ENCODE assay signal across 21 mouse cellular contexts in genomic region chr7:131465117-131465601, GRCm38 (mm10). TPM values are rescaled to one million over a fixed set of nuclear protein-coding genes. Genes with fewer than 3 reads are reported as not detected.
DNase-seq lines count a peak whose midpoint lies in the region; ATAC-seq and TF ChIP-seq lines count a peak whose summit lies in the region.
"Had no signal": no experiment of that assay in that cellular context is flagged by ENCODE, and none has a peak within 500 bp of the region (broad histone marks: within the 10 kb centered on the region; RNA-seq: fewer than 3 reads in every experiment).

No protein-coding gene starts in this region.

- H3K4me2 ChIP-seq in midbrain, embryonic 16.5 days (ENCODE audit: low read length): no peak overlapping the region
- H3K4me2 ChIP-seq in forebrain, embryonic 14.5 days (ENCODE audit: low read length): no peak overlapping the region
- H3K4me2 ChIP-seq in midbrain, postnatal 0 days (ENCODE audit: low read depth, low read length, poor library complexity, severe bottlenecking): no peak overlapping the region
- H3K4me2 ChIP-seq: embryonic facial prominence, embryonic 15.5 days; heart, embryonic 12.5 days; limb, embryonic 15.5 days had no signal

- peaks cover 46% of the 10 kb centered on the region for H3K27me3 ChIP-seq in midbrain, embryonic 10.5 days (ENCODE audit: low read depth, poor library complexity, severe bottlenecking)
- H3K27me3 ChIP-seq in midbrain, embryonic 16.5 days (ENCODE audit: control insufficient read depth, insufficient read depth, low read depth, low read length): no peaks in the 10 kb centered on the region
- H3K27me3 ChIP-seq in forebrain, embryonic 14.5 days (replicated peaks; ENCODE audit: control insufficient read depth, insufficient read depth, low read length): peaks cover 57% of the 10 kb centered on the region
- no peaks in the 10 kb centered on the region for H3K27me3 ChIP-seq in midbrain, postnatal 0 days (ENCODE audit: insufficient read depth, low read length)
- H3K27me3 ChIP-seq: embryonic facial prominence, embryonic 15.5 days; heart, embryonic 12.5 days; limb, embryonic 15.5 days had no signal

- no peak for TF ChIP-seq CTCF in midbrain, postnatal 0 days (IDR thresholded peaks at IDR 0.05)

- peaks cover 39% of the 10 kb centered on the region for H3K4me1 ChIP-seq in midbrain, embryonic 10.5 days
- H3K4me1 ChIP-seq in midbrain, embryonic 16.5 days (ENCODE audit: control insufficient read depth, insufficient read depth, low read length): no peaks in the 10 kb centered on the region
- peaks cover 15% of the 10 kb centered on the region for H3K4me1 ChIP-seq in forebrain, embryonic 14.5 days (ENCODE audit: control insufficient read depth, insufficient read depth, low read length)
- no peaks in the 10 kb centered on the region for H3K4me1 ChIP-seq in midbrain, postnatal 0 days (ENCODE audit: insufficient read depth, low read length)
- H3K4me1 ChIP-seq: embryonic facial prominence, embryonic 15.5 days; heart, embryonic 12.5 days; limb, embryonic 15.5 days had no signal

- no peak overlapping the region for H3K9ac ChIP-seq in midbrain, embryonic 16.5 days (ENCODE audit: low read depth, low read length)
- H3K9ac ChIP-seq in forebrain, embryonic 14.5 days (ENCODE audit: low read length): no peak overlapping the region
- no peak overlapping the region for H3K9ac ChIP-seq in midbrain, postnatal 0 days (replicated peaks; ENCODE audit: low read length, poor library complexity, severe bottlenecking)
- H3K9ac ChIP-seq: embryonic facial prominence, embryonic 15.5 days; heart, embryonic 12.5 days; limb, embryonic 15.5 days had no signal

- no peaks in the 10 kb centered on the region for H3K36me3 ChIP-seq in midbrain, embryonic 10.5 days
- no peaks in the 10 kb centered on the region for H3K36me3 ChIP-seq in midbrain, embryonic 16.5 days (ENCODE audit: control insufficient read depth, insufficient read depth, low read length)
- no peaks in the 10 kb centered on the region for H3K36me3 ChIP-seq in forebrain, embryonic 14.5 days (ENCODE audit: control insufficient read depth, insufficient read depth, low read length)
- no peaks in the 10 kb centered on the region for H3K36me3 ChIP-seq in midbrain, postnatal 0 days (ENCODE audit: insufficient read depth, low read length)
- H3K36me3 ChIP-seq: embryonic facial prominence, embryonic 15.5 days; G1E; heart, embryonic 12.5 days; limb, embryonic 15.5 days had no signal

- H3K9me3 ChIP-seq in midbrain, embryonic 10.5 days (replicated peaks): no peaks in the 10 kb centered on the region; the same call in 1 of the 2 replicates
- no peaks in the 10 kb centered on the region for H3K9me3 ChIP-seq in midbrain, embryonic 16.5 days (replicated peaks; ENCODE audit: control insufficient read depth, low read length, poor library complexity, severe bottlenecking)
- H3K9me3 ChIP-seq in forebrain, embryonic 14.5 days (replicated peaks; ENCODE audit: control insufficient read depth, low read length): no peaks in the 10 kb centered on the region
- no peaks in the 10 kb centered on the region for H3K9me3 ChIP-seq in midbrain, postnatal 0 days (ENCODE audit: low read length)
- H3K9me3 ChIP-seq: embryonic facial prominence, embryonic 15.5 days; G1E; limb, embryonic 15.5 days had no signal

- H3K27ac ChIP-seq in midbrain, embryonic 10.5 days (replicated peaks): peak overlapping the region; percentile 85
- no peak overlapping the region for H3K27ac ChIP-seq in midbrain, embryonic 16.5 days (ENCODE audit: low read length)
- H3K27ac ChIP-seq in forebrain, embryonic 14.5 days (ENCODE audit: low read depth, low read length): no peak overlapping the region
- no peak overlapping the region for H3K27ac ChIP-seq in midbrain, postnatal 0 days (ENCODE audit: low read depth, low read length)
- H3K27ac ChIP-seq: embryonic facial prominence, embryonic 15.5 days; limb, embryonic 15.5 days; macrophage had no signal

- no peak for DNase-seq in midbrain, embryonic 10.5 days (ENCODE audit: low spot score)
- peak; percentile 26 for DNase-seq in brain, embryonic 18.5 days (ENCODE audit: low read depth, low spot score)
- DNase-seq in forebrain, embryonic 14.5 days (ENCODE audit: low spot score): peak; percentile 92
- DNase-seq in midbrain, postnatal 0 days (ENCODE audit: low spot score): peak; percentile 12
- DNase-seq in adrenal gland, postnatal 10 days: no peak
- DNase-seq in cerebellum, adult 9-11 months: no peak
- DNase-seq: adrenal gland, postnatal 14 days; cerebellum, postnatal 14 days; gastrocnemius, postnatal 25 days; heart, postnatal 36 days; kidney, adult 11 months; kidney, postnatal 14 days; lung, adult 2 months; thymus, adult 18-20 months had no signal

- H3K4me3 ChIP-seq in midbrain, embryonic 10.5 days: 0 out of 2 replicates have a peak overlapping the region, but pooled peaks have one; percentile 14
- H3K4me3 ChIP-seq in midbrain, embryonic 16.5 days (ENCODE audit: low read depth, low read length): no peak overlapping the region
- H3K4me3 ChIP-seq in forebrain, embryonic 14.5 days (ENCODE audit: low read depth, low read length): no peak overlapping the region
- no peak overlapping the region for H3K4me3 ChIP-seq in midbrain, postnatal 0 days (ENCODE audit: low read depth, low read length)
- H3K4me3 ChIP-seq: embryonic facial prominence, embryonic 15.5 days; heart, embryonic 12.5 days; limb, embryonic 15.5 days had no signal

- 20% methylated on average over 3 of the region's 3 CpGs for WGBS in midbrain, embryonic 10.5 days
- WGBS in midbrain, embryonic 16.5 days: 8% methylated on average over 3 of the region's 3 CpGs
- WGBS in forebrain, embryonic 14.5 days: 3% methylated on average over 3 of the region's 3 CpGs
- WGBS in midbrain, postnatal 0 days: 16% methylated on average over 3 of the region's 3 CpGs

- no peak for ATAC-seq in midbrain, embryonic 16.5 days
- ATAC-seq in forebrain, embryonic 14.5 days: peak; percentile 91
- no peak for ATAC-seq in midbrain, postnatal 0 days (ENCODE audit: low FRiP score)
- ATAC-seq in erythroid progenitor cell, adult 5-6 weeks (replicated peaks; ENCODE audit: low FRiP score, poor library complexity, severe bottlenecking): no peak

RNA-seq across cellular contexts. Expression of gene Acadsb, which starts 54.8 kb away (rescaled TPM):
- polyA plus RNA-seq in midbrain, embryonic 10.5 days (2016; fragmentation: Nextera tagmentation; extraction: Ambion mirVana): 64.1 and 83.5 TPM in 2 replicates
- polyA plus RNA-seq in midbrain, embryonic 16.5 days (2015; fragmentation: Nextera tagmentation; extraction: Ambion mirVana): 115 and 121 TPM in 2 replicates
- 98.6 and 130 TPM in 2 replicates for polyA plus RNA-seq in forebrain, embryonic 14.5 days (2014; fragmentation: Nextera tagmentation; extraction: Ambion mirVana)
- total RNA-seq in midbrain, postnatal 0 days (2014; rRNA removed): 36.2 and 47.2 TPM in 2 replicates
- polyA plus RNA-seq in midbrain, postnatal 0 days (2015; fragmentation: Nextera tagmentation; extraction: Ambion mirVana): 73.2 and 78.7 TPM in 2 replicates
- total RNA-seq in erythroid progenitor cell, adult 5-6 weeks (2015; ENCODE audit: low replicate concordance): 1.7 and 10.1 TPM in 2 replicates
- total RNA-seq in erythroid progenitor cell, adult 5-6 weeks (2017; ENCODE audit: low replicate concordance): 12.9 and 18.9 TPM in 2 replicates
- 100 to 1,000 TPM; 190 to 214 TPM for total RNA-seq in adrenal gland, postnatal 10 days (2021)

RNA-seq across cellular contexts. Expression of gene Ikzf5, which starts 54.8 kb away (rescaled TPM):
- polyA plus RNA-seq in midbrain, embryonic 10.5 days (2016; fragmentation: Nextera tagmentation; extraction: Ambion mirVana): 15.6 and 18.7 TPM in 2 replicates
- 12.6 and 15.0 TPM in 2 replicates for polyA plus RNA-seq in midbrain, embryonic 16.5 days (2015; fragmentation: Nextera tagmentation; extraction: Ambion mirVana)
- 21.9 and 23.8 TPM in 2 replicates for polyA plus RNA-seq in forebrain, embryonic 14.5 days (2014; fragmentation: Nextera tagmentation; extraction: Ambion mirVana)
- total RNA-seq in midbrain, postnatal 0 days (2014; rRNA removed): 11.8 and 19.9 TPM in 2 replicates
- polyA plus RNA-seq in midbrain, postnatal 0 days (2015; fragmentation: Nextera tagmentation; extraction: Ambion mirVana): 9.5 and 10.8 TPM in 2 replicates
- 53.3 and 72.9 TPM in 2 replicates for total RNA-seq in erythroid progenitor cell, adult 5-6 weeks (2015; ENCODE audit: low replicate concordance)
- 46.1 and 50.6 TPM in 2 replicates for total RNA-seq in erythroid progenitor cell, adult 5-6 weeks (2017; ENCODE audit: low replicate concordance)
- total RNA-seq in adrenal gland, postnatal 10 days (2021): 10 to 100 TPM; 31.0 to 32.0 TPM

Comparison
In these comparisons a context has a peak if more than half of its experiments do, and no peak if none do; other contexts are left out.
1. DNase-seq: peak in brain, embryonic 18.5 days (single experiment), forebrain, embryonic 14.5 days (single experiment) and midbrain, postnatal 0 days (single experiment); none in midbrain, embryonic 10.5 days (single experiment), adrenal gland, postnatal 10 days (single experiment) and cerebellum, adult 9-11 months (single experiment).